Comparison of ENCODE assay signal across 16 mouse cellular contexts in genomic region chr15:93471651-93472050, GRCm38 (mm10).
DNase-seq lines count a peak whose midpoint lies in the region; TF ChIP-seq lines count a peak whose summit lies in the region.
"Had no signal": no experiment of that assay in that cellular context is flagged by ENCODE, and none has a peak within 500 bp of the region (broad histone marks: within the 10 kb centered on the region; RNA-seq: fewer than 3 reads in every experiment).

No protein-coding gene starts in this region.

- TF ChIP-seq EP300 in ES-Bruce4 (IDR thresholded peaks at IDR 0.05; ENCODE audit: insufficient read depth, low read depth, low read length), result no peak

- H3K36me3 ChIP-seq in E14TG2a.4 (ENCODE audit: insufficient read depth, low read length) (peaks cover 6% of the 10 kb centered on the region; the same call in 1 of the 2 replicates), ES-Bruce4 (ENCODE audit: control insufficient read depth, insufficient read depth, low read length, poor library complexity, severe bottlenecking) (no peaks in the 10 kb centered on the region)
- H3K36me3 ChIP-seq: heart, embryonic 12.5 days had no signal

- H3K9me3 ChIP-seq in E14TG2a.4 (ENCODE audit: low read length) (no peaks in the 10 kb centered on the region), ES-Bruce4 (replicated peaks; ENCODE audit: control insufficient read depth, insufficient read depth, low read length, poor library complexity, severe bottlenecking) (no peaks in the 10 kb centered on the region)
- H3K9me3 ChIP-seq: heart, embryonic 12.5 days had no signal

- no peak for DNase-seq in left cerebral cortex, adult 2 months (ENCODE audit: extremely low spot score in 1 of 2, low spot score in 2 of 2)
- no peak for DNase-seq in left cerebral cortex, postnatal 36 days (ENCODE audit: low spot score in 2 of 2)
- peak; percentile 47 for DNase-seq in brain, embryonic 14.5 days (ENCODE audit: low read depth)
- DNase-seq in layer of hippocampus, postnatal 25 days (ENCODE audit: extremely low spot score in 1 of 2, low spot score in 1 of 2), result no peak
- no peak for DNase-seq in ovary, adult 18-20 months (ENCODE audit: low spot score)
- DNase-seq: cerebellum, adult 11-12 months; heart, postnatal 4 days; kidney, adult 11 months; kidney, postnatal 14 days; liver, postnatal 0 days; lung, postnatal 4 days had no signal

- intact Hi-C loops in left cerebral cortex, adult 2 months (cut with DNase I), result no loop called here
- intact Hi-C loops in left cerebral cortex, postnatal 36 days (cut with DNase I), result no loop called here

- H3K27ac ChIP-seq in left cerebral cortex, adult 2 months, result peak overlapping the region; percentile 5; the same call in 1 of the 2 replicates
- H3K27ac ChIP-seq in ES-Bruce4 (ENCODE audit: insufficient read depth, low read length), result no peak overlapping the region
- H3K27ac ChIP-seq: stomach, postnatal 0 days had no signal

- TF ChIP-seq CTCF in left cerebral cortex, adult 2 months (IDR thresholded peaks at IDR 0.05), result no peak
- TF ChIP-seq CTCF in E14TG2a.4 (conservative IDR thresholded peaks at IDR 0.05; ENCODE audit: low read length) (no peak), ES-Bruce4 (IDR thresholded peaks at IDR 0.05; ENCODE audit: low read depth, low read length) (no peak)
- no peak for TF ChIP-seq CTCF in brain, embryonic 14.5 days (IDR thresholded peaks at IDR 0.05; ENCODE audit: borderline replicate concordance, extremely low read depth, insufficient read depth, insufficient read length)

- no peak for TF ChIP-seq POLR2A in ES-Bruce4 (IDR thresholded peaks at IDR 0.05; ENCODE audit: insufficient read depth, low read length)
- TF ChIP-seq POLR2A in brain, embryonic 14.5 days (IDR thresholded peaks at IDR 0.05; ENCODE audit: borderline replicate concordance, extremely low read depth, insufficient read depth, insufficient read length, poor library complexity, severe bottlenecking), result no peak

- no peak overlapping the region for H3K9ac ChIP-seq in ES-Bruce4 (ENCODE audit: low read depth, poor library complexity, severe bottlenecking)
- H3K9ac ChIP-seq: heart, embryonic 12.5 days; liver, postnatal 0 days had no signal

- no peak overlapping the region for H3K4me3 ChIP-seq in left cerebral cortex, adult 2 months
- H3K4me3 ChIP-seq in E14TG2a.4 (replicated peaks; ENCODE audit: low read length) (peak overlapping the region; percentile 32; the same call in 1 of the 2 replicates), ES-Bruce4 (ENCODE audit: low read depth, low read length) (peak overlapping the region; percentile 20)
- H3K4me3 ChIP-seq: heart, embryonic 12.5 days had no signal

- H3K4me1 ChIP-seq in E14TG2a.4 (replicated peaks; ENCODE audit: low read depth, low read length) (peaks cover 16% of the 10 kb centered on the region), ES-Bruce4 (ENCODE audit: control insufficient read depth, insufficient read depth, low read length) (no peaks in the 10 kb centered on the region)

- no peaks in the 10 kb centered on the region for H3K27me3 ChIP-seq in E14TG2a.4 (ENCODE audit: insufficient read depth, low read length)
- no peaks in the 10 kb centered on the region for H3K27me3 ChIP-seq in ES-Bruce4 (ENCODE audit: control insufficient read depth, insufficient read depth, low read length, poor library complexity, severe bottlenecking)
- H3K27me3 ChIP-seq: CH12.LX; heart, embryonic 12.5 days had no signal
